14 mouse cellular contexts compared by ENCODE assay signal in genomic region chr2:167305382-167306272, GRCm38 (mm10). TPM values are rescaled to one million over a fixed set of nuclear protein-coding genes. Genes with fewer than 3 reads are reported as not detected.
DNase-seq lines count a peak whose midpoint lies in the region; ATAC-seq and TF ChIP-seq lines count a peak whose summit lies in the region.
"Had no signal": no experiment of that assay in that cellular context is flagged by ENCODE, and none has a peak within 500 bp of the region (broad histone marks: within the 10 kb centered on the region; RNA-seq: fewer than 3 reads in every experiment).

No protein-coding gene starts in this region.

- DNase-seq in gastrocnemius, adult 8-10 months (ENCODE audit: low spot score in 2 of 2): peak; percentile 1 to 2
- DNase-seq in gastrocnemius, postnatal 10 days: no peak
- peak; percentile 33 for DNase-seq in midbrain, embryonic 11.5 days (ENCODE audit: low spot score, missing footprints)
- no peak for DNase-seq in midbrain, postnatal 0 days (ENCODE audit: low spot score)
- DNase-seq in cerebellum, adult 18-20 months: peak; percentile 33 to 45
- peak; percentile 1 for DNase-seq in layer of hippocampus, adult 9-11 months
- DNase-seq in natural killer cell, adult 2 months (ENCODE audit: low spot score in 2 of 2): no peak
- DNase-seq: lung, embryonic 14.5 days; midbrain, embryonic 14.5 days; thymus, postnatal 25 days had no signal

- no peaks in the 10 kb centered on the region for H3K9me3 ChIP-seq in midbrain, embryonic 11.5 days (ENCODE audit: control insufficient read depth, low read length)
- H3K9me3 ChIP-seq in midbrain, postnatal 0 days (ENCODE audit: low read length): no peaks in the 10 kb centered on the region
- H3K9me3 ChIP-seq in hindbrain, embryonic 13.5 days: no peaks in the 10 kb centered on the region
- H3K9me3 ChIP-seq: forebrain, embryonic 10.5 days; heart, embryonic 13.5 days; limb, embryonic 10.5 days had no signal

- H3K36me3 ChIP-seq in midbrain, embryonic 11.5 days (ENCODE audit: control insufficient read depth, insufficient read depth, low read length): peaks cover 2% of the 10 kb centered on the region; the same call in 1 of the 2 replicates
- H3K36me3 ChIP-seq in midbrain, postnatal 0 days (ENCODE audit: insufficient read depth, low read length): peaks cover 61% of the 10 kb centered on the region
- H3K36me3 ChIP-seq in hindbrain, embryonic 13.5 days: peaks cover 63% of the 10 kb centered on the region

- H3K27me3 ChIP-seq in midbrain, embryonic 11.5 days (ENCODE audit: control insufficient read depth, insufficient read depth, low read length): no peaks in the 10 kb centered on the region
- no peaks in the 10 kb centered on the region for H3K27me3 ChIP-seq in midbrain, postnatal 0 days (ENCODE audit: insufficient read depth, low read length)
- H3K27me3 ChIP-seq in hindbrain, embryonic 13.5 days: no peaks in the 10 kb centered on the region
- H3K27me3 ChIP-seq: heart, embryonic 13.5 days had no signal

- no peak for ATAC-seq in midbrain, embryonic 11.5 days (ENCODE audit: low FRiP score)
- ATAC-seq in midbrain, postnatal 0 days (ENCODE audit: low FRiP score): no peak
- ATAC-seq in hindbrain, embryonic 13.5 days (ENCODE audit: low FRiP score): no peak

- H3K4me1 ChIP-seq in midbrain, embryonic 11.5 days (ENCODE audit: control insufficient read depth, insufficient read depth, low read length): no peaks in the 10 kb centered on the region
- H3K4me1 ChIP-seq in midbrain, postnatal 0 days (ENCODE audit: insufficient read depth, low read length): no peaks in the 10 kb centered on the region
- H3K4me1 ChIP-seq in hindbrain, embryonic 13.5 days (replicated peaks): peaks cover 15% of the 10 kb centered on the region

- H3K4me3 ChIP-seq in midbrain, embryonic 11.5 days (ENCODE audit: low read depth, low read length): no peak overlapping the region
- no peak overlapping the region for H3K4me3 ChIP-seq in midbrain, postnatal 0 days (ENCODE audit: low read depth, low read length)
- H3K4me3 ChIP-seq in hindbrain, embryonic 13.5 days: no peak overlapping the region
- H3K4me3 ChIP-seq: forebrain, embryonic 10.5 days; heart, embryonic 13.5 days; limb, embryonic 10.5 days had no signal

- 95% methylated on average over 13 of the region's 13 CpGs for WGBS in midbrain, embryonic 11.5 days
- 91% methylated on average over 12 of the region's 13 CpGs for WGBS in midbrain, postnatal 0 days
- 94% methylated on average over 13 of the region's 13 CpGs for WGBS in hindbrain, embryonic 13.5 days

- H3K4me2 ChIP-seq in midbrain, embryonic 11.5 days: no peak overlapping the region
- H3K4me2 ChIP-seq in midbrain, postnatal 0 days (ENCODE audit: low read depth, low read length, poor library complexity, severe bottlenecking): no peak overlapping the region
- no peak overlapping the region for H3K4me2 ChIP-seq in hindbrain, embryonic 13.5 days
- H3K4me2 ChIP-seq: heart, embryonic 13.5 days; lung, embryonic 14.5 days had no signal

- no peak overlapping the region for H3K9ac ChIP-seq in midbrain, embryonic 11.5 days (ENCODE audit: low read length)
- H3K9ac ChIP-seq in midbrain, postnatal 0 days (replicated peaks; ENCODE audit: low read length, poor library complexity, severe bottlenecking): no peak overlapping the region
- H3K9ac ChIP-seq in hindbrain, embryonic 13.5 days: no peak overlapping the region
- H3K9ac ChIP-seq: heart, embryonic 13.5 days; lung, embryonic 14.5 days had no signal

- no peak overlapping the region for H3K27ac ChIP-seq in midbrain, embryonic 11.5 days (ENCODE audit: low read depth, low read length)
- no peak overlapping the region for H3K27ac ChIP-seq in midbrain, postnatal 0 days (ENCODE audit: low read depth, low read length)
- H3K27ac ChIP-seq in hindbrain, embryonic 13.5 days: no peak overlapping the region

- no peak for TF ChIP-seq CTCF in midbrain, postnatal 0 days (IDR thresholded peaks at IDR 0.05)

RNA-seq across cellular contexts. Expression of gene B4galt5, which starts 43.4 kb away (rescaled TPM):
- total RNA-seq in gastrocnemius, adult 8-10 months (2022): 10 to 100 TPM in 1 of 4 experiments, 1 to 10 TPM in 3; 6.2 to 13.3 (median 8.8) TPM
- total RNA-seq in gastrocnemius, postnatal 10 days (2021): 10 to 100 TPM; 21.1 to 26.0 TPM
- 15.0 and 19.8 TPM in 2 replicates for polyA plus RNA-seq in midbrain, embryonic 11.5 days (2014; fragmentation: Nextera tagmentation; extraction: Ambion mirVana)
- total RNA-seq in midbrain, postnatal 0 days (2014; rRNA removed): 64.1 and 88.3 TPM in 2 replicates
- polyA plus RNA-seq in midbrain, postnatal 0 days (2015; fragmentation: Nextera tagmentation; extraction: Ambion mirVana): 29.1 and 35.6 TPM in 2 replicates
- 12.3 and 12.5 TPM in 2 replicates for polyA plus RNA-seq in hindbrain, embryonic 13.5 days (2015; fragmentation: Nextera tagmentation; extraction: Ambion mirVana)

Comparison
In these comparisons a context has a peak if more than half of its experiments do, and no peak if none do; other contexts are left out.
1. DNase-seq: peak in gastrocnemius, adult 8-10 months (2 of 2), midbrain, embryonic 11.5 days (single experiment), cerebellum, adult 18-20 months (2 of 2) and layer of hippocampus, adult 9-11 months (single experiment); none in gastrocnemius, postnatal 10 days (single experiment), midbrain, postnatal 0 days (single experiment) and natural killer cell, adult 2 months (0 of 2).